Mouse (Mus musculus): ENCODE results near the gene Pyy. TPM values are rescaled to one million over a fixed set of nuclear protein-coding genes. Genes with fewer than 3 reads are reported as not detected.
A peak's percentile ranks its signal among the peaks of the same experiment; 100 is the strongest.

Pyy gene
- polyA plus RNA-seq, 2 experiments = 0.22 TPM; not detected in 1

- no peaks in the 10 kb centered on the region for H3K9me3 ChIP-seq (ENCODE audit: control insufficient read depth, low read length)
- H3K4me3 ChIP-seq (ENCODE audit: insufficient read depth in 1 of 2, low read depth in 2 of 2, low read length in 2 of 2) = no peak overlapping the region
- no peak for ATAC-seq (ENCODE audit: insufficient read depth)
- no peak overlapping the region for H3K9ac ChIP-seq (replicated peaks)
- WGBS (ENCODE audit: insufficient replicate concordance) = 2% methylated on average over 5 of the region's 5 CpGs
- peak in 1 of 3 experiments; percentile 62 for DNase-seq (ENCODE audit: low read depth in 3 of 3, low spot score in 3 of 3)
- peaks cover 12% of the 10 kb centered on the region for H3K27me3 ChIP-seq (ENCODE audit: control insufficient read depth, insufficient read depth, low read length)
- TF ChIP-seq CTCF (IDR thresholded peaks at IDR 0.05; ENCODE audit: low read depth) (peak; percentile 86), EP300 (IDR thresholded peaks at IDR 0.05; ENCODE audit: low read depth) (no peak)
- H3K4me2 ChIP-seq (ENCODE audit: low read depth) = no peak overlapping the region
- no peak overlapping the region for H3K27ac ChIP-seq
- H3K4me1 ChIP-seq (replicated peaks; ENCODE audit: control insufficient read depth in 2 of 2, insufficient read depth in 2 of 2, low read length in 1 of 2) = no peaks in the 10 kb centered on the region; a peak in 1 of 4 replicates
- no peaks in the 10 kb centered on the region for H3K36me3 ChIP-seq (replicated peaks; ENCODE audit: control insufficient read depth, insufficient read depth, low read depth)
Measured at GRCm38 (mm10) chr11:102140508-102140907, 32.9 kb upstream of the Pyy start.

- WGBS (ENCODE audit: insufficient replicate concordance) = under 1% methylated on average over 18 of the region's 18 CpGs
- TF ChIP-seq EP300 (IDR thresholded peaks at IDR 0.05; ENCODE audit: low read depth) (no peak), CTCF (IDR thresholded peaks at IDR 0.05; ENCODE audit: low read depth) (peak; percentile 96)
- DNase-seq (ENCODE audit: low read depth in 3 of 3, low spot score in 3 of 3) (no peak), ATAC-seq (ENCODE audit: insufficient read depth) (no peak)
- Histone ChIP-seq H3K4me2 (ENCODE audit: low read depth) (peak overlapping the region; percentile 28), H3K27me3 (ENCODE audit: control insufficient read depth, insufficient read depth, low read length) (peaks cover under 1% of the 10 kb centered on the region; the same call in 1 of the 2 replicates), H3K9ac (replicated peaks) (no peak overlapping the region), H3K9me3 (ENCODE audit: control insufficient read depth, low read length) (no peaks in the 10 kb centered on the region), H3K36me3 (replicated peaks; ENCODE audit: control insufficient read depth, insufficient read depth, low read depth) (no peaks in the 10 kb centered on the region), H3K27ac (no peak overlapping the region), H3K4me3 (ENCODE audit: insufficient read depth in 1 of 2, low read depth in 2 of 2, low read length in 2 of 2) (no peak overlapping the region), H3K4me1 (replicated peaks; ENCODE audit: control insufficient read depth in 2 of 2, insufficient read depth in 2 of 2, low read length in 1 of 2) (no peaks in the 10 kb centered on the region)
Measured at GRCm38 (mm10) chr11:102138447-102138740, 30.8 kb upstream of the Pyy start.

DNA sequence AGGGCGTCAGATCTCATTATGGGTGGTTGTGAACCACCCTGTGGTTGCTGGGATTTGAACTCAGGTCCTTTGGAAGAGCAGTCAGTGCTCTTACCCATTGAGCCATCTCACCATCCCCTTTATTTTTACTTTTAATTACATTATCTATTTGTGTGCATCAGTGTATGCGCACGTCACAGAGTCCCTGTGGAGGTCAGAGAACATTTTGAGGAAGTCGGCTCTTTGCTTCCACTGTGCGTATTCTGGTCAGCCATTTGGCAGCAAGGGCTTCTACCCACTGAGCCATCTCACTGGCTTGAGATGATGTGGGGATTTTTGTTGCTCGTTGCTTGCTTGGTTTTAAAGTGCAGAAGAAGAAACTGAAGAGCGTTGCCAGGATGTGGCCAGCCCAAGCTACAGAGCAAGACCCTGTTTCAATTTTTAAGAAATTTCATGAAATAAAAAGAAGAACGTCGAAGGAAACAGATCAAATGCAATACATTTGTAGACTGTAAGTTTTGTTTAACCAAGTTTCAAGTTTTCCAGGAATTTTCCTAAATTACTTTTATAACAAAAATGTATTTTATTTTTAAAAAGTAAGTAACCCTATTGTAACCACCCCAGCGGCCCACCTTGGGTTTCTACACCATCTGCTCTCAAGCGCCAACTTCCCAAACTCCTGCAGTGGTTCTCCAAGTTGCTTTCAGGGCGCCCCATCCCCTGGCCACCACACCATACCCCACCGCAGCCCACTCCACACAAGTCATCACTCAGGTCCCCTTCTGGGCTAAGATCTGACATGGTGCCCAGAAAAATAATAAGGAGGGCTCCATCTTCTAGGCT is 30.2 kb upstream of the Pyy start:
- no peaks in the 10 kb centered on the region for H3K36me3 ChIP-seq (replicated peaks; ENCODE audit: control insufficient read depth, insufficient read depth, low read depth)
- H3K27ac ChIP-seq = no peak overlapping the region
- no peaks in the 10 kb centered on the region for H3K4me1 ChIP-seq (replicated peaks; ENCODE audit: control insufficient read depth in 2 of 2, insufficient read depth in 2 of 2, low read length in 1 of 2)
- WGBS (ENCODE audit: insufficient replicate concordance) = 23% methylated on average over 13 of the region's 13 CpGs
- TF ChIP-seq EP300 (IDR thresholded peaks at IDR 0.05; ENCODE audit: low read depth) (no peak), CTCF (IDR thresholded peaks at IDR 0.05; ENCODE audit: low read depth) (no peak; the same call in 1 of the 2 replicates)
- H3K4me3 ChIP-seq (ENCODE audit: insufficient read depth in 1 of 2, low read depth in 2 of 2, low read length in 2 of 2) = no peak overlapping the region
- no peak overlapping the region for H3K9ac ChIP-seq (replicated peaks)
- H3K9me3 ChIP-seq (ENCODE audit: control insufficient read depth, low read length) = no peaks in the 10 kb centered on the region
- ATAC-seq (ENCODE audit: insufficient read depth) = no peak
- DNase-seq (ENCODE audit: low read depth in 3 of 3, low spot score in 3 of 3) = no peak
- H3K4me2 ChIP-seq (ENCODE audit: low read depth) = peak overlapping the region; percentile 28
- no peaks in the 10 kb centered on the region; the same call in 1 of the 2 replicates for H3K27me3 ChIP-seq (ENCODE audit: control insufficient read depth, insufficient read depth, low read length)

- Histone ChIP-seq H3K9me3 (ENCODE audit: control insufficient read depth, low read length) (no peaks in the 10 kb centered on the region), H3K27me3 (ENCODE audit: control insufficient read depth, insufficient read depth, low read length) (no peaks in the 10 kb centered on the region; the same call in 1 of the 2 replicates), H3K4me2 (ENCODE audit: low read depth) (no peak overlapping the region), H3K9ac (replicated peaks) (no peak overlapping the region), H3K27ac (no peak overlapping the region), H3K4me3 (ENCODE audit: insufficient read depth in 1 of 2, low read depth in 2 of 2, low read length in 2 of 2) (no peak overlapping the region), H3K4me1 (replicated peaks; ENCODE audit: control insufficient read depth in 2 of 2, insufficient read depth in 2 of 2, low read length in 1 of 2) (peaks cover 12% of the 10 kb centered on the region in 2 experiments), H3K36me3 (replicated peaks; ENCODE audit: control insufficient read depth, insufficient read depth, low read depth) (no peaks in the 10 kb centered on the region)
- ATAC-seq (ENCODE audit: insufficient read depth) (no peak), DNase-seq (ENCODE audit: low read depth in 3 of 3, low spot score in 3 of 3) (no peak)
- WGBS (ENCODE audit: insufficient replicate concordance) = 21% methylated on average over 4 of the region's 4 CpGs
- TF ChIP-seq CTCF (IDR thresholded peaks at IDR 0.05; ENCODE audit: low read depth) (no peak), EP300 (IDR thresholded peaks at IDR 0.05; ENCODE audit: low read depth) (no peak)
Measured at GRCm38 (mm10) chr11:102134516-102134915, 26.9 kb upstream of the Pyy start.

DNA sequence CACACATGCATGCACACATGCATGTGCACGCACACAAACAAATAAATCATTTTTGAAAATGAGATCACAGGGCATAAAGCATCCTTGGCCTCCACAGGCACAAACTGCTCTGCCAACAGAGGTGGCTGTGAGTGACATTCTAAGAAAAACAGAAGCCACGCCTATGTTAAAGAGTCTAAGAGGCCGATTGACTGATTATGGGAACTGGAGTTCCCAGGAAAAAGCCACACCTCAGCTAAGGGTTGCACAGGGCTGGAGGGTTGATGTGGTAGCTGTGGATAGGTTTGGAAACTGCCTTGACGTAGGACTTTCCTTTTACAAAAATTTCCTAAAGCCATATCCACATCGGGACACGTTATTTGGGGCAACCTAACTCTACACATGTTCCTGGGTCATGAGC is 9.8 kb upstream of the Pyy start:
- peak in 1 of 3 experiments; percentile 67 for DNase-seq (ENCODE audit: low read depth in 3 of 3, low spot score in 3 of 3)
- H3K36me3 ChIP-seq (replicated peaks; ENCODE audit: control insufficient read depth, insufficient read depth, low read depth) = no peaks in the 10 kb centered on the region
- H3K27ac ChIP-seq = peak overlapping the region; percentile 41
- peak; percentile 74 for ATAC-seq (ENCODE audit: insufficient read depth)
- H3K27me3 ChIP-seq (ENCODE audit: control insufficient read depth, insufficient read depth, low read length) = peaks cover 5% of the 10 kb centered on the region
- H3K4me1 ChIP-seq (replicated peaks; ENCODE audit: control insufficient read depth in 2 of 2, insufficient read depth in 2 of 2, low read length in 1 of 2) = peaks cover 14 to 24% of the 10 kb centered on the region in 2 experiments
- H3K4me3 ChIP-seq (ENCODE audit: insufficient read depth in 1 of 2, low read depth in 2 of 2, low read length in 2 of 2) = no peak overlapping the region
- H3K9ac ChIP-seq (replicated peaks) = no peak overlapping the region
- WGBS (ENCODE audit: insufficient replicate concordance) = 44% methylated on average over 6 of the region's 6 CpGs
- no peaks in the 10 kb centered on the region; the same call in none of the 2 replicates for H3K9me3 ChIP-seq (ENCODE audit: control insufficient read depth, low read length)
- no peak for TF ChIP-seq EP300 (IDR thresholded peaks at IDR 0.05; ENCODE audit: low read depth)
- no peak for TF ChIP-seq CTCF (IDR thresholded peaks at IDR 0.05; ENCODE audit: low read depth)
- H3K4me2 ChIP-seq (ENCODE audit: low read depth) = peak overlapping the region; percentile 34

All from liver, embryonic 14.5 days (tissue).